Mouse (Mus musculus): ENCODE data around the gene 4930505A04Rik.

GRCm38 (mm10) chr11:30508178-30508577 lies 36.6 kb upstream of the 4930505A04Rik start:
- TF ChIP-seq REST (IDR thresholded peaks at IDR 0.05; ENCODE audit: insufficient read depth, insufficient read length) (no peak), POLR2A (IDR thresholded peaks at IDR 0.05; ENCODE audit: insufficient read length, low read depth) (no peak), USF1 (IDR thresholded peaks at IDR 0.05; ENCODE audit: low read depth) (no peak), POLR2AphosphoS2 (IDR thresholded peaks at IDR 0.05; ENCODE audit: insufficient read length, low read depth) (no peak), MAX (IDR thresholded peaks at IDR 0.05; ENCODE audit: low read depth) (no peak), TCF12 (IDR thresholded peaks at IDR 0.05; ENCODE audit: insufficient read depth, poor library complexity, severe bottlenecking) (no peak), SRF (IDR thresholded peaks at IDR 0.05; ENCODE audit: control insufficient read depth, insufficient read length, low read depth) (no peak), CEBPB (IDR thresholded peaks at IDR 0.05; ENCODE audit: insufficient read depth, poor library complexity, severe bottlenecking) (no peak), MYOG (IDR thresholded peaks at IDR 0.05; ENCODE audit: control insufficient read depth in 1 of 3, insufficient read depth in 1 of 3, insufficient read length in 2 of 3, low read depth in 2 of 3) (no peak), E2F4 (IDR thresholded peaks at IDR 0.05; ENCODE audit: insufficient read depth) (no peak), MYOD1 (IDR thresholded peaks at IDR 0.05; ENCODE audit: control insufficient read depth in 1 of 3, insufficient read length in 2 of 3, low read depth in 2 of 3) (no peak), TCF3 (IDR thresholded peaks at IDR 0.05; ENCODE audit: insufficient read length, low read depth) (no peak)

All from myocyte (in vitro differentiated cells).